Comparison of ENCODE assay signal across 19 mouse cellular contexts in the genomic region with DNA sequence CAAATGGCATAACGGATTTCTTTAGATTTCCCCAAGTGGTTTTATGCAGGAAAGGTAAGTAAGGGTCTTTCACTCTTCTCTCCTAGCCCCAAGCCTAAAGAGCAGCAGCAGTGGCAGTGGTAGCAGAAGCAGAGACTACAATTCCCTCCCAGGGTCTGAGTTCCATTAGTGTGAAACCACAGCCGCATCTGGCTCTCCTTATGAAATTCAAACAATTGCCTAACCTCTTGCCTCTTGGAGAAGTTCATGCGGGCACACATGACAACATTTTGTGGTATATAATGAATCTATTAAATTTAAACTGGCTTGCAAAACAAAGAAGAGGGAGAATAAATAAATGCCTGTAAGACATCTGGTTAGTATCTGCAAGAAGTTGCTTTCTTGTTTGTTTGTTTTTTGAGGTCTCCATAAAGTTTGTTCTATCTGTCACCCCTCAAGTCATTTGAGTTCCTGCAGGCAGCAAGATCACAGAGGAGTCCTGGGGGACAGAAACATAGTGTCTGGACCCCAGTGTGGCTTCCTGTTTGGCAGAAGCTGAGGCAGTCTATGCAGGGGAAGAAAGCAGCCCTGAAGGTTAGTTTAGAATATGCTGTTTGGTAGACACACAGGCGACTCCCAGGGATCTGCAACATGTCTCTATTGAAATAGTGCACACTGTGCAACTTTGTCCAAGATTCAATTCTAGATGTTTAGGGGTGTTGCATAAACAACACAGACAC.
DNase-seq lines count a peak whose midpoint lies in the region; ATAC-seq lines count a peak whose summit lies in the region.
"Had no signal": no experiment of that assay in that cellular context is flagged by ENCODE, and none has a peak within 500 bp of the region (broad histone marks: within the 10 kb centered on the region; RNA-seq: fewer than 3 reads in every experiment).

No protein-coding gene starts in this region.

- H3K9me3 ChIP-seq in lung, embryonic 15.5 days, result no peaks in the 10 kb centered on the region
- H3K9me3 ChIP-seq in embryonic facial prominence, embryonic 13.5 days, result no peaks in the 10 kb centered on the region
- H3K9me3 ChIP-seq in limb, embryonic 12.5 days, result no peaks in the 10 kb centered on the region
- H3K9me3 ChIP-seq in forebrain, embryonic 13.5 days (replicated peaks), result no peaks in the 10 kb centered on the region
- H3K9me3 ChIP-seq: heart, embryonic 10.5 days; limb, embryonic 13.5 days; midbrain, embryonic 10.5 days had no signal

- no peak overlapping the region for H3K4me3 ChIP-seq in lung, embryonic 15.5 days
- H3K4me3 ChIP-seq in embryonic facial prominence, embryonic 13.5 days, result no peak overlapping the region
- no peak overlapping the region for H3K4me3 ChIP-seq in limb, embryonic 12.5 days (replicated peaks)
- H3K4me3 ChIP-seq in forebrain, embryonic 13.5 days, result no peak overlapping the region
- H3K4me3 ChIP-seq: heart, embryonic 10.5 days; limb, embryonic 13.5 days; midbrain, embryonic 10.5 days had no signal

- H3K4me2 ChIP-seq in lung, embryonic 15.5 days, result no peak overlapping the region
- H3K4me2 ChIP-seq in embryonic facial prominence, embryonic 13.5 days, result no peak overlapping the region; the same call in 1 of the 2 replicates
- H3K4me2 ChIP-seq in limb, embryonic 12.5 days, result no peak overlapping the region
- no peak overlapping the region for H3K4me2 ChIP-seq in forebrain, embryonic 13.5 days
- H3K4me2 ChIP-seq: limb, embryonic 13.5 days had no signal

- 33% methylated on average over 4 of the region's 4 CpGs for WGBS in lung, embryonic 15.5 days
- WGBS in embryonic facial prominence, embryonic 13.5 days, result 23% methylated on average over 4 of the region's 4 CpGs
- 17% methylated on average over 4 of the region's 4 CpGs for WGBS in limb, embryonic 12.5 days
- 83% methylated on average over 4 of the region's 4 CpGs for WGBS in forebrain, embryonic 13.5 days

- H3K9ac ChIP-seq in lung, embryonic 15.5 days, result no peak overlapping the region
- H3K9ac ChIP-seq in embryonic facial prominence, embryonic 13.5 days, result no peak overlapping the region
- no peak overlapping the region for H3K9ac ChIP-seq in limb, embryonic 12.5 days (replicated peaks)
- no peak overlapping the region for H3K9ac ChIP-seq in forebrain, embryonic 13.5 days
- H3K9ac ChIP-seq: limb, embryonic 13.5 days had no signal

- no peaks in the 10 kb centered on the region for H3K4me1 ChIP-seq in lung, embryonic 15.5 days
- H3K4me1 ChIP-seq in embryonic facial prominence, embryonic 13.5 days, result peaks cover 14% of the 10 kb centered on the region
- peaks cover 23% of the 10 kb centered on the region for H3K4me1 ChIP-seq in limb, embryonic 12.5 days (replicated peaks)
- H3K4me1 ChIP-seq in forebrain, embryonic 13.5 days, result no peaks in the 10 kb centered on the region
- H3K4me1 ChIP-seq: heart, embryonic 10.5 days; midbrain, embryonic 10.5 days had no signal

- no peaks in the 10 kb centered on the region for H3K27me3 ChIP-seq in lung, embryonic 15.5 days
- peaks cover 7% of the 10 kb centered on the region; the same call in 1 of the 2 replicates for H3K27me3 ChIP-seq in embryonic facial prominence, embryonic 13.5 days
- H3K27me3 ChIP-seq in limb, embryonic 12.5 days, result no peaks in the 10 kb centered on the region
- H3K27me3 ChIP-seq in forebrain, embryonic 13.5 days, result no peaks in the 10 kb centered on the region
- H3K27me3 ChIP-seq: limb, embryonic 13.5 days had no signal

- H3K27ac ChIP-seq in lung, embryonic 15.5 days, result no peak overlapping the region
- H3K27ac ChIP-seq in embryonic facial prominence, embryonic 13.5 days, result peak overlapping the region; percentile 72; the same call in 1 of the 2 replicates
- H3K27ac ChIP-seq in limb, embryonic 12.5 days, result peak overlapping the region; percentile 76; the same call in 1 of the 2 replicates
- no peak overlapping the region for H3K27ac ChIP-seq in forebrain, embryonic 13.5 days
- H3K27ac ChIP-seq: heart, embryonic 10.5 days; limb, embryonic 13.5 days; midbrain, embryonic 10.5 days had no signal

- no peaks in the 10 kb centered on the region for H3K36me3 ChIP-seq in lung, embryonic 15.5 days
- no peaks in the 10 kb centered on the region for H3K36me3 ChIP-seq in embryonic facial prominence, embryonic 13.5 days
- no peaks in the 10 kb centered on the region for H3K36me3 ChIP-seq in limb, embryonic 12.5 days
- H3K36me3 ChIP-seq in forebrain, embryonic 13.5 days (ENCODE audit: poor library complexity, severe bottlenecking), result no peaks in the 10 kb centered on the region
- H3K36me3 ChIP-seq: heart, embryonic 10.5 days; limb, embryonic 13.5 days; midbrain, embryonic 10.5 days had no signal

- ATAC-seq in lung, embryonic 15.5 days (ENCODE audit: borderline replicate concordance, extremely low read depth, low FRiP score, low TSS enrichment), result peak; percentile 90; the same call in 1 of the 2 replicates
- ATAC-seq in embryonic facial prominence, embryonic 13.5 days (ENCODE audit: insufficient number of reproducible peaks, insufficient read depth, low FRiP score, low TSS enrichment, low read depth), result peak; percentile 76
- ATAC-seq in limb, embryonic 12.5 days (ENCODE audit: insufficient number of reproducible peaks, insufficient read depth, low FRiP score, low TSS enrichment, low read depth), result peak; percentile 67; the same call in 1 of the 2 replicates
- no peak for ATAC-seq in forebrain, embryonic 13.5 days
- ATAC-seq in erythroid progenitor cell, adult 5-6 weeks (replicated peaks; ENCODE audit: low FRiP score, poor library complexity, severe bottlenecking), result no peak
- ATAC-seq: CD4-positive, CD25-positive, alpha-beta regulatory T cell, adult 4 months; inflammation-experienced regulatory T-cells, adult 6 months had no signal

- no peak for DNase-seq in lung, postnatal 25 days (ENCODE audit: low spot score)
- DNase-seq in embryo, embryonic 10.5 days (ENCODE audit: low spot score), result peak; percentile 79
- no peak for DNase-seq in thymus, postnatal 36 days
- DNase-seq: cerebellum, postnatal 25 days; gastrocnemius, postnatal 25 days; heart, postnatal 14 days; kidney, postnatal 25 days; spleen, adult 18-20 months; thymus, postnatal 25 days had no signal

Comparison
In these comparisons a context has a peak if more than half of its experiments do, and no peak if none do; other contexts are left out.
1. ATAC-seq: peak in lung, embryonic 15.5 days (single experiment), embryonic facial prominence, embryonic 13.5 days (single experiment) and limb, embryonic 12.5 days (single experiment); none in forebrain, embryonic 13.5 days (single experiment) and erythroid progenitor cell, adult 5-6 weeks (single experiment).
2. H3K27ac ChIP-seq: peak in embryonic facial prominence, embryonic 13.5 days (single experiment) and limb, embryonic 12.5 days (single experiment); none in lung, embryonic 15.5 days (single experiment) and forebrain, embryonic 13.5 days (single experiment).